Mouse (Mus musculus): ENCODE results near the gene Camkk1.

Camkk1 gene

DNA sequence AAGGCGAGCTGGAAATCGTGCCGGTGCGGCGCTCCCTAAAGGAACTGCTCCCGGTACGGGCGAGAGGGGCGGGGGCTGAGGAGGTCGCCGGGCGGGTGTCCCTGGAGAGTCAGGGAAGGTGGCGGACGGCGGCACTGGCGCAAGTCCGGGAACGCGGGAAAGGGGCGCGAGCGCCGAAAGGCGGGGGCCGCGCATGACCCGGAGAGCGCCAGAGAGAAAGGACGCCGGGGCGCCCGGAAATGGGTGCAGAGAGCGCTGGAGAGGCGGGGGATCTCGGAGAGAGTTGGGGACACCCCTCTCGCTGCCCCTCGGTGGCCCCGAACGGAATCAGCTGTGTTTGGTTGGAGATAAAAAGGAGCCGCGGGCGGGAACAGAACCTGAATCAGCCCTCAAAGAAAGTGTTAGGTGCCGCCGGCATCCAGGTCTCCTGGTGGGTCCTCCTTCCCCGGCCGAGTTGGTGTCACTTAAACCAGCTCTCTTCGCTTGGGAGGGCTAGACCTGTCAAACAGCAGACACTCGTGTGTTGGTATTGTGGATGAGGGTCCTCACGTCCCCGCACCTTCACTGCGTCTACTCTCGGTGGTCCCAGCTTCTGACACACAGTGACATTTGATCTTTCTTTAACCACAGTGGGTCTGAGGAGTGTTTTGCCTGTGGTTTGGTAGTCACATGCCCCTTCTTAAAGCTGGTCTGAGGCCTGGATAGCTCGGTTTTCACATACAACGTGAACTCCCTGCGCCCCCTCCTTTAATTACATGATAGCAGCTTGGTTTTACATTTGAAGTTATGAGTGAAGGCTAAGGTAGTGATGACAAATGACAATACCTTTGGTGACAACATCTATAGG, 29.4 kb downstream of the Camkk1 start:
- in situ Hi-C loops (cut with MboI; ENCODE audit: low sequenced_read_pairs): no loop called here

DNA sequence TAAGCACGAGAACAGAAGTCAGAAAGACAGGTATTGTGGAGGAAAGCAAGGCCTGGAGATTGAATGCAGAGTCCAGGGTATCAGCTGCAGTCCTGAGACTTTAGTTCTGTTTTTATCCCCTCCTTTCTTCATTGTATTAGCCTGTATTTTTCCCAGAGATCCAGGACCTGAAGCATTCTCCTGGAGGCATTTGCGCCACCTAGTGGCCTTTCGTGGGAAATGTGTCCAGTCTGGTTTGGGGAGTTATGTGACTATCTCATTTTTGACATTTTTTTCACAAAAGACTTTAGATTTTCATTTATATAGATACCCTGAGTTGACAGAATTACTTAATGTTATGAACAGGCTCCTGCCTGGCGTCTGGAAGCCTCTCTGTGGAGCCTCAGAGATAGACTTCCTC, 30.5 kb downstream of the Camkk1 start:
- in situ Hi-C loops (cut with MboI; ENCODE audit: low sequenced_read_pairs): no loop called here

DNA sequence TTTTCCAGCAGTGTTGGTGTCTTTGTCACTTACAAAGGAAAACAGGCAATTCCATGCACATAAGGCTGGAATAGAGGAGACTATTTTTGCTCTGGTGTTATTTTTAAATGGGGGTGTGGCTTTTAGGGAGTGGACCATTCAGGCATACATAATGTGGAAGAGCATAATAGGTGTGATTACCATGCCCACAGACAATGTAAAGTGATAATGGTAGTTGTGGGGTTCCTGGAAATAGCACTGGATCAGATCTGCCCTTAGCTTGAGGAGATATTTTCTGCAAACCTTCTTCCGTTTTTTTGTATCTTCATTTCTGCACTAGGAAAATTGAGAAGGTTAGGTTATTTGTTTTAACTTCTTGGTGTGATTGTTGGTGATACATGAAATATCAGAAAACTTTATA, 34.0 kb downstream of the Camkk1 start:
- in situ Hi-C loops (cut with MboI; ENCODE audit: low sequenced_read_pairs): no loop called here

DNA sequence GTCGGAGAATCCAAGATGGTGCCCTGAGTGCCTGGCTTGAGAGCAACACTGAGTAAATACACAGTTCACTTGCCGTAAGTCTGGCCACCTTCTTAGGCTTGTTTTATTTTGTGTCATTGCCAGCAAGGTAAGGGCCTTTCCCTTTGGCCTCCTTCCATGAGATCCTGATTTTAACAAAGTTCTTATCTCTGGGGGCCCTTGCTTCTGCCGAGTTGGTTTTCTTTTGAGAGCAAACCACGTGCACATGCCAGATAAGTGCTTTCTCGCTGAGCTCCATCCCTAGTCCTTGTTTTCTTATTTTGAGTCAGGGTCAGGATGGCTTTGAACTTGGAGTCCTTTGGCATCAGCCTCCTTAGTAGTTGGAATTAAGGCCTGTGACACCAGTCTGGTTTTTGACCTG, 38.9 kb downstream of the Camkk1 start:
- in situ Hi-C loops (cut with MboI; ENCODE audit: low sequenced_read_pairs): no loop called here

DNA sequence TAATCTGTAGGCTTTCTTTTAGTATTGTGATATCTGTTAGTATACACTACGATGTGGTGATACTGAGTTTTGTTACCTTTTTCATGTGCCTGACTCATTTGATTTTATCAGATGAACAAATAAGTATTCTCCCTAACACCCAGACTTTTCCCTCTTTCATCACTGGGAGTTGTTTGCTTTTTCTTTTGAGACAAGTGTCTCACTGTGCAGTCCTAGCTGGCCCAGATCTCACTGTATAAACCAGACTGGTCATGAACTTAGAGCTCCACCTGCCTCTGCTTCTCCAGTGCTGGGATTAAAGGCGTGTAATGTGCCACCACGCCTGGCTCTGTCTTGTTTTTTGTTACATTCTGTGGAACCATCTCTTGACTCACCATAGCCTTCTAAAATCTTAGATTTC, 40.8 kb downstream of the Camkk1 start:
- in situ Hi-C loops (cut with MboI; ENCODE audit: low sequenced_read_pairs): no loop called here

DNA sequence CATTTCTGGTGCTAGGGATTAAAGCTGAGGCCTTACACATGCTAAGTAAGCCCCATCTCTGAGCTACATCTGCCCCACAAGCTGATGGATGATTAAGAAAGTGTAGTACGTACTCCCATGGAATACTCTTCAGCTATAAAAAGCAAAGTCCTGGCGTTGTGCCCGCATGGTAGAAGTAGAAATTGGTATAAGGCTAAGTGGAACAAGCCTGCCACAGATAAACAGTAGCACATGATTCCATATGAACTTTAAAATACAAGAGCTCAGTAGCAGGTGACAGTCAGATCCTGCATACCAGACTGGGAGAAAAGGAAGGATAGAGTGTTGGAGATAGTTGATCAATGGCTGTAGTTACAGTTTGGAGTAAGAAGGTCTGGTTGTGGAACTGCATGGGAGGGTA, 42.6 kb downstream of the Camkk1 start:
- in situ Hi-C loops (cut with MboI; ENCODE audit: low sequenced_read_pairs): no loop called here

DNA sequence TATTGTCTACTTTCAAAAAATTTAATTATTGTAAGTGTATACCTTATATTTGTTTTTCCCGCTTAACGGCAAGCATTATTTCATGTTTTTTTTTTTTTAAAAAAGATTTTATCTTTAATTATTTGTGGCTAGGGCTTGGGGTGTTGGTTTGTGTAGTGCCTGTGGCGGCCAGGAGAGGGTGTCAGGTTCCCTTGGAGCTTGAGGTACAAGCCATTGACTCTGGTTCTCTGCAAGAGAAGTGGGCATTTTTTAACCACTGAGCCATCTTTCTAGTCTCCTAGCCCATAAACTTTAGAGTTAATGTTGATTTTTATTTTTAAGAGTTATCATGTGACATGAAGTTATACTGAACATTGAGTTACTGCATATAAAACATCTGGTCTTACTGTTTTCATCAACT, 53.0 kb downstream of the Camkk1 start:
- in situ Hi-C loops (cut with MboI; ENCODE audit: low sequenced_read_pairs): no loop called here

DNA sequence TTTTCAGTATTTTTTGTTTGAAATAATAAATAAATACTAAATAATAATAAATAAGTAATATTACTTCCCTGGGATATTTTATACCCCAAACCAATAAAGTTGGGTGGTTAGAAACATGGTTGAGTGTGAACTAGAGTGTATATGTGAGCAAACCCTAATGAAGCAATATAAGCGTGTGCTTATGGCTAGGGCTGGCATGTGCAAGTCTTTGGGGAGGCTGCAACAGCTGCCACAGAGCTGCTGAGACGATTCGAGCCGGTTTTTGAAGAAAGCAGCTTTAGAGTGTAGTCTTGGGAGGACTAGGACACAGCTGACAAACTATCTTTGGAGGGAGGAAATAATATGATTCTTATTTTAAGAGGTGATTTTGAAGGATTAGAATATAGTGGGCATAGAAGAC, 57.5 kb downstream of the Camkk1 start:
- in situ Hi-C loops (cut with MboI; ENCODE audit: low sequenced_read_pairs): no loop called here

DNA sequence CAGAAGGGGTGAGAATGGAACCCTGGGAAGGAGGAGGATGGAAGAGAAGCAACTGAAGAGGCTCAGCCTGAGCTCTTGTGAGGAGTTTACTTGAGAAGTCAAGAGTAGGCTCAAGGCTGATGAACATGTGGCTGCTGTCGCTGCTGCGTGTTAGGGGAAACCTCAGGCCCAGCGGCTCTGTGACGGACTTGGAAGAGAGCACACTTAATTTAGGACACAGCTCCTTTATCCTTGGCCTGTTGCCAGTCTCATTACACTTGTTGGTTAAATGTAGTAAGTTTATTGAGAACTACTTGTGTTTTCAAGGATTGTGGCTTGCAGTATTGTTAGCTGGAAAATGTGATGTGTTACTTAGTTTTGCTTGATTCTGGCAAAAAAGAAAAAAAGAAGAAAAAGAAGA, 57.9 kb downstream of the Camkk1 start:
- in situ Hi-C loops (cut with MboI; ENCODE audit: low sequenced_read_pairs): no loop called here

DNA sequence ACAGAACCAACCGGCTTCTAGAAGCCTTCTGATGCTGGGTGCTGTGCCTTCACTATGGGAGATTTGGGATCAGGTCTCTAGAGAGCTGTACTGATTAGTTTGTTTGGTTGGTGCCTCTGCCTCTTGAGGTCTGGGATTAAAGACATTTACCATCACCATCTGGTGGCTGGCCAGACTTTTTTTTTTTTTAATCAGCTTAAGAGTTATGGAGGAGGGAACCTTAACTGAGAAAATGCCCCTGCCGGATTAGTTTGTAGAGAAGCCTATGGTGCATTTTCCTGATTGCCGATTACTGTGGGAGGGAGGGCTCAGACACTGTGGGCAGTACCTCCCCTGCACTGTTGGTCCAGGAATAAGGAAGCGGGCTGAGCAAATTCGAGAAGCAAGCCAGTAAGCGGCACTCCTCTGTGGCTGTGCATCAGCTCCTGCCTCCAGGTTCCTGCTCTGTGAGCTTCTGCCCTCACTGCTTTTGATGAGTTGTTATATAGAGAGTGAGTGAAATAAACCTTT, 58.5 kb downstream of the Camkk1 start:
- in situ Hi-C loops (cut with MboI; ENCODE audit: low sequenced_read_pairs): no loop called here

DNA sequence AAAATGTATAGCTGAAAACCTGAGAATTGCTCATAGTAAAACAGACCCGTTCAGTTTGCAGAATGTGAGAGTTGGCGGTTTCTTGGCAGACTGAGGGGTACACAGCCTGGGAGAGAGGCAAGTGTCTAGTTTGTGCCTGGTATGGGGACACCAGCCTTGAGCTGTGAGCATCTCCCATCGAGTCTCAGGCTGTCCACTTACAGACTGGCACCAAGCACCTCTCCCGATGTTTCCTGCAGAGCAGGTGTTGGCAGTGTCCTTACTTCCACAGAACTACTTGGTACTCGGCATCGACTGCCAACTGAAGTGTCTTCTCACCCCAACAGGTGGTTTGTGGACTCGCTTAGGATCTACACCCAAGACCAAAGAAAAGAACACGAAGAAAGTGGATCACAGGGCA, 59.8 kb downstream of the Camkk1 start:
- in situ Hi-C loops (cut with MboI; ENCODE audit: low sequenced_read_pairs): no loop called here

DNA sequence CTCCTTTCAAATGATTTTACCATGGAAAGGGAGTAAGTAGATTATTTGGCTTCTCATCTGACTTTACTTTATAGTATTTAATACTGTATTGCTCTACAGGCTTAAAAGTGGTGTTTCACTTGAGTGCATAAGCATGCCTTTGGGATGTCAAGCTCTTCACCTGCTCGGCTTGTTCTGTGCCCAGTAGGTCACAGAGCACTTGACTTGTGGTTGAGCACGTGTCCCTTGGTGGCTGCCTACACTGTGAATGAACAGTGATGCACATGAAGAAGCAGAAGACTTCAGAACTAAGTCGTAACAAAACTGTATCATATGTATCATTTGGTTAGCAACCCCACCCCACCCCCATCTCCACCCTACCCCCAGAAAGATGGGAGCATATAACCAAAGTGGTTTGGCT, 61.5 kb downstream of the Camkk1 start:
- in situ Hi-C loops (cut with MboI; ENCODE audit: low sequenced_read_pairs): no loop called here

DNA sequence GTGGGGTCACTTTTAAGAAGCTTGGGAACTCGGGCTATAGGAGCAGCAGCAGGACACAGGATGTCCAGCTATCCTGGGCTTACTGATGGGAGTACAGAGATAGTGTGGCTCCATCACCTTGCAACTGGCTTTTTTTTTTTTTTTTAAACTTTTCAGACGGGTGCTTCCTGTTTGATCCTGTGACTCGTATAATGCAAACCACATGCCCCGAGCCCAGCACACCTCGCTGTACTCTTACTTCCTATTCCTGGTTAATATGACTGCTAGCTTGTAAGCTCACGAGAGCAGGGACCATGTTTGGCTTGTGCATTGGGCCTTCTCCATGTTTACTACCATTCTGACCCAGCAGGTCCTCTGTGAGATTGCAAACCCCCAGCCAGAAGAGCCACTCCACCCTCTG, 65.5 kb downstream of the Camkk1 start:
- in situ Hi-C loops (cut with MboI; ENCODE audit: low sequenced_read_pairs): no loop called here

DNA sequence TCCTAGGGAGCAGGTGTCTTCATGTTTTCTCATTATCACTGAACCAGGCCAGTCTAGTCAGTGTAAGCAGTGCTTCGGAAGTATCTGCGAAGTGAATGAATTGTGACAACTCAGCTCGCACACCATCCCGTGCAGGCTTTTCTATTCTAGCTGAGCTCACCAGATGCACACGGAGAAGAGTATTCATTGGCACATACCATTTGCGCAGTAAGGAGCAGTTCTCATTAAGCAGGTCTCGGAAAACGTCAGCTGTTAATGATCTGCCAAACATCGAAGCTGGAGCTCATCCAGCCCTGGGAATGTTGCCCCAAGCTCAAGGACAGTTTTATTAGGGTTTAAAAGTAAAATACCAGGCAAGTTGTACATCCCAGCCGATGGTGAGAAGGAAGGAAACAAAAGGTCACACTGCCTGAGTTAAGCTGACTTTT, 66.0 kb downstream of the Camkk1 start:
- in situ Hi-C loops (cut with MboI; ENCODE audit: low sequenced_read_pairs): no loop called here

DNA sequence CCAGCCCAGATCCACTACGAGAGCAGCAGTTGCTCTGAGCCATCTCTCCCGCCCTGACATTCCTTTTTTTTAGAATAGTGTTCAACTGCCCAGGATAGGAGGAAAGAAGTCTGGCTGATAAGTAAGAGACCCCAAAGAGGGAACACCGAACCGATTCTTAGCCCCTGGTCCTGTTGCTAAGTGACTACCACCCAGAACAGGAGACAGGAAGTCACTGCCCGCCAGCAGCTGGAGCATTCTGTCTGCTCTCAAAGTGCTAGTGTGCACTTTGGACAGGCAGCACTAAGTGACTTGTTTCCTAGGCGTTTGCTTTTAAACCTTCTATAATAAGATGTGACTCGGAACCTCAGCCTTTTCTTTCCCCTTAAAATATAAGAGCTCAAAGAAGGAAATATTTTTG, 66.6 kb downstream of the Camkk1 start:
- in situ Hi-C loops (cut with MboI; ENCODE audit: low sequenced_read_pairs): no loop called here

DNA sequence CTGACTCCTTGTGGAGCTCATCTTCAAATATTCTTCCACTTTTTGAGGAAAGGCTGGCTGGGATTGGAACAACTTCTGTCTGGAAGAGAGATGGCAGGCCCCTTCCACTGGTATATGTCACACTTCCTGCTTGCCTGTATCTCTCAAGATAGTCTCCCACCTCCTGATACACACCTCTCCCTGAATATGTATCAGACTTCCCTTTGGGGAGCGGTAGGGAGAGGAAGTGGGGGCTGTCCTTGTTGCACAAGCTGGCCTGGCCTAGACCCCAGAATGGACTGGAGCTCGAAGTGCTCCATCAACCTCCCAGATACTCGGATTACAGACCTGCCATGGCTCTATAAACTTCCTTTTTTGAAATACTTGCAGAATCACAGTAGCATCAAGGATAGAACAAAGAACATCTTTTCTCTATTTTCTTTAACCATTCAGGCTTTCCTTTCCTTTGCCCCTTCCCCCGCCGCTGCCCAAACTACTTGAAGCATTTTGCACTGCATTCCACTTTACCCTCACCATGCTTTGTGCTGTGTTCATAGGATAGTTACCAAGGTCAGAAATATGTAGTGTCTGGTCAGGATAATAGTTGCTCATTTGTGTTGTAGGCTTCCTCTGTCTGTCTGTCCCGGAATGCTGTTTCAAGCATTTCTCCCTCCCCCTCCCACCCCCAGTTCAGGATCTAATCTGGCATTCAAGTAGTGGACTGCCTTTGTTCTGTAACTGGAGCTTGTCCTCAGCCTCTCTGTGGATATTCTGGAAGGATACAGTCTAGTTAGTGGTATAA, 69.1 kb downstream of the Camkk1 start:
- in situ Hi-C loops (cut with MboI; ENCODE audit: low sequenced_read_pairs): no loop called here

DNA sequence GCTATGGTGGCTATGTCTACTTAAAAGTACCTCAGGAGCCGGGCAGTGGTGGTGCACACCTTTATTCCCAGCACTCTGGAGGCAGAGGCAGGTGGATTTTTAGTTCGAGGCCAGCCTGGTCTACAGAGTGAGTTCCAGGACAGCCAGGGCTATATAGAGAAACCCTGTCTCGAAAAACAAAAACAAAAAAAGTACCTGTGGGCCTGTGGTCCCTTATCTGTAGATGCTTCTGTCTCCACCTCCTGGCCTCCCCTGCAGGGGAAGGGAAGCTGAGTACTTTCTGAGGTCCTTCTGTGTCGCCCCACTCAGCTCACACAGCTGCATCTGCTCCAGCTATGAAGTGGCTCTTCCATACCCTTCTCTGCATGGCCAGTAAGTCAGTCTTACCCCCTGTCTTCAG, 71.5 kb downstream of the Camkk1 start, which contains the start of gene Itgae:
Itgae (plus strand) TSS at position 301 of the 400 bp plus-strand sequence.
- in situ Hi-C loops (cut with MboI; ENCODE audit: low sequenced_read_pairs): no loop called here

DNA sequence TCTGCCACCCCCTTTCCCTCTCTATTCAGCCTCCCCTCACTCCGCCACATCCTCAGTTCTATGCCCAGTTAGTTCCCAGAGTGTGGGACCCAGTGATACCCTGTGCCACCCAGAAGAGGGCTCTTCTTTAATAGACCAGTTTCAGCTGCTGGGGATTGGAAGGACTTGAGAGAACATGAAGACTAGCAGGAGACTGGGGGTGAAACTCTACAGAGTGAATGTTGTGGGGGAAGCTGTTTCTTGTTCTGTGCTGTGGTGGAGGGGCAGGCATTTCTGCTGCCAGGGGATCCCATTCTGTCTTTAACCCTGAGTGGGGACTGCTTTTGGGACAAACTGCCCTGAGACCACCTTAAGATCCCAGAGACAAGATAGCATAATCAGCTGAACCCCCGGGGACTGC, 72.0 kb downstream of the Camkk1 start:
- in situ Hi-C loops (cut with MboI; ENCODE audit: low sequenced_read_pairs): no loop called here
